Mouse (Mus musculus): ENCODE measurements around the gene Hist1h3b. TPM values are rescaled to one million over a fixed set of nuclear protein-coding genes. Genes with fewer than 3 reads are reported as not detected.

The Hist1h3b gene
- 10 to 100 TPM; 32.0 to 33.9 TPM for total RNA-seq (2023)

GRCm38 (mm10) chr13:23752067-23752741, at the start of gene Hist1h3b:
Gene Hist1h3b, plus strand, starts transcription at chr13:23752267.

GRCm38 (mm10) chr13:23710374-23711089, 41.5 kb upstream of the Hist1h3b start, which contains the start of gene Hfe:
Gene Hfe, minus strand, starts transcription at chr13:23710854.

GRCm38 (mm10) chr13:23738677-23739068, 13.4 kb upstream of the Hist1h3b start, which contains the start of gene Hist1h1c:
Gene Hist1h1c, plus strand, starts transcription at chr13:23738808.

GRCm38 (mm10) chr13:23745381-23746161, 6.5 kb upstream of the Hist1h3b start, which contains the start of gene Hist1h3c:
Gene Hist1h3c, minus strand, starts transcription at chr13:23745602.

GRCm38 (mm10) chr13:23746201-23747080, 5.6 kb upstream of the Hist1h3b start, which contains the start of gene Hist1h2bb:
Gene Hist1h2bb, plus strand, starts transcription at chr13:23746734.

GRCm38 (mm10) chr13:23750839-23751477, 1.1 kb upstream of the Hist1h3b start, which contains the start of gene Hist1h2ab:
Gene Hist1h2ab, plus strand, starts transcription at chr13:23751126.

GRCm38 (mm10) chr13:23756790-23757189, 4.7 kb downstream of the Hist1h3b start, which contains the start of gene Hist1h4b:
Gene Hist1h4b, plus strand, starts transcription at chr13:23757013.

GRCm38 (mm10) chr13:23760972-23761864, 9.2 kb downstream of the Hist1h3b start, which contains the start of gene Hist1h4a:
Gene Hist1h4a, minus strand, starts transcription at chr13:23761230.

GRCm38 (mm10) chr13:23761871-23762821, 10.1 kb downstream of the Hist1h3b start, which contains the start of gene Hist1h3a:
Gene Hist1h3a, minus strand, starts transcription at chr13:23762386.

GRCm38 (mm10) chr13:23763586-23764323, 11.7 kb downstream of the Hist1h3b start, which contains the start of gene Hist1h1a:
Gene Hist1h1a, plus strand, starts transcription at chr13:23763666.

GRCm38 (mm10) chr13:23769613-23770012, 17.5 kb downstream of the Hist1h3b start, which contains the start of gene Trim38:
Gene Trim38, plus strand, starts transcription at chr13:23769913.

Other genes starting within 250 kb of the Hist1h3b start
- gene Hist1h4h, start 221.2 kb upstream of the Hist1h3b start, total RNA-seq (2023) = 100 to 1,000 TPM; 288 to 289 TPM
- gene Hist1h2af, start 218.4 kb upstream of the Hist1h3b start, total RNA-seq (2023) = 10 to 100 TPM; 13.0 to 16.8 TPM
- gene Hist1h3g, start 216.8 kb upstream of the Hist1h3b start, total RNA-seq (2023) = 1 to 10 TPM; 4.0 to 7.1 TPM
- 1 to 10 TPM; 5.8 to 8.7 TPM for gene Hist1h2bh, start 208.9 kb upstream of the Hist1h3b start, total RNA-seq (2023)
- 10 to 100 TPM; 46.7 to 47.0 TPM for gene Hist1h3f, start 208.2 kb upstream of the Hist1h3b start, total RNA-seq (2023)
- 100 to 1,000 TPM in 1 of 2 experiments, 10 to 100 TPM in 1; 82.9 to 103 TPM for gene Hist1h4f, start 200.6 kb upstream of the Hist1h3b start, total RNA-seq (2023)
- gene Hist1h1d, start 199.0 kb upstream of the Hist1h3b start, total RNA-seq (2023) = 10 to 100 TPM; 41.3 to 48.8 TPM
- 100 to 1,000 TPM; 229 to 249 TPM for gene Hist1h3e, start 189.9 kb upstream of the Hist1h3b start, total RNA-seq (2023)
- gene Hist1h2ae, start 181.0 kb upstream of the Hist1h3b start, total RNA-seq (2023) = 10 to 100 TPM; 17.9 to 24.4 TPM
- gene Hist1h2bg, start 180.9 kb upstream of the Hist1h3b start, total RNA-seq (2023) = 100 to 1,000 TPM; 418 to 452 TPM
- gene Hist1h2bf, start 178.1 kb upstream of the Hist1h3b start, total RNA-seq (2023) = 100 to 1,000 TPM; 146 to 182 TPM
- 10 to 100 TPM; 32.0 to 39.2 TPM for gene Hist1h2ad, start 177.9 kb upstream of the Hist1h3b start, total RNA-seq (2023)
- gene Hist1h3d, start 176.5 kb upstream of the Hist1h3b start, total RNA-seq (2023) = 10 to 100 TPM; 24.7 to 26.8 TPM
- 100 to 1,000 TPM; 179 to 193 TPM for gene Hist1h4d, start 170.7 kb upstream of the Hist1h3b start, total RNA-seq (2023)
- gene Hist1h2be, start 131.1 kb upstream of the Hist1h3b start, total RNA-seq (2023) = 10 to 100 TPM; 24.2 to 27.4 TPM
- 100 to 1,000 TPM; 580 to 629 TPM for gene Hist1h1e, start 129.7 kb upstream of the Hist1h3b start, total RNA-seq (2023)
- gene Hist1h2ac, start 68.3 kb upstream of the Hist1h3b start, total RNA-seq (2023) = 10 to 100 TPM; 16.6 to 18.1 TPM
- 10 to 100 TPM; 36.5 to 38.0 TPM for gene Hist1h2bc, start 68.1 kb upstream of the Hist1h3b start, total RNA-seq (2023)
- under 1 TPM in 1 of 2 experiments, not detected in 1; 0.73 TPM for gene Hist1h1t, start 56.5 kb upstream of the Hist1h3b start, total RNA-seq (2023)
- gene Hist1h4c, start 53.8 kb upstream of the Hist1h3b start, total RNA-seq (2023) = 100 to 1,000 TPM; 164 to 221 TPM
- gene Hfe, start 41.4 kb upstream of the Hist1h3b start, total RNA-seq (2023) = 100 to 1,000 TPM; 136 to 146 TPM
- 1,000 to 10,000 TPM; 1,025 to 1,075 TPM for gene Hist1h1c, start 13.5 kb upstream of the Hist1h3b start, total RNA-seq (2023)
- 1 to 10 TPM; 5.7 to 5.9 TPM for gene Hist1h3c, start 6.7 kb upstream of the Hist1h3b start, total RNA-seq (2023)
- 10 to 100 TPM; 58.8 to 70.5 TPM for gene Hist1h2bb, start 5.5 kb upstream of the Hist1h3b start, total RNA-seq (2023)
- 10 to 100 TPM; 44.8 to 51.5 TPM for gene Hist1h2ab, start 1.1 kb upstream of the Hist1h3b start, total RNA-seq (2023)
- gene Hist1h4b, start 4.7 kb downstream of the Hist1h3b start, total RNA-seq (2023) = 100 to 1,000 TPM in 1 of 2 experiments, 10 to 100 TPM in 1; 84.1 to 109 TPM
- gene Hist1h4a, start 9.0 kb downstream of the Hist1h3b start, total RNA-seq (2023) = 100 to 1,000 TPM; 158 to 172 TPM
- gene Hist1h3a, start 10.1 kb downstream of the Hist1h3b start, total RNA-seq (2023) = 100 to 1,000 TPM; 333 to 340 TPM
- gene Hist1h1a, start 11.4 kb downstream of the Hist1h3b start, total RNA-seq (2023) = 10 to 100 TPM; 34.1 to 37.9 TPM
- not detected for gene Trim38, start 17.6 kb downstream of the Hist1h3b start, total RNA-seq (2023)
- not detected for gene Slc17a2, start 54.7 kb downstream of the Hist1h3b start, total RNA-seq (2023)
- gene Slc17a3, start 87.2 kb downstream of the Hist1h3b start, total RNA-seq (2023) = not detected
- gene Slc17a1, start 115.5 kb downstream of the Hist1h3b start, total RNA-seq (2023) = not detected
- gene Slc17a4, start 162.7 kb downstream of the Hist1h3b start, total RNA-seq (2023) = not detected
- not detected for gene Hist1h2ba, start 181.9 kb downstream of the Hist1h3b start, total RNA-seq (2023)
- not detected for gene Hist1h2aa, start 182.2 kb downstream of the Hist1h3b start, total RNA-seq (2023)
- gene Scgn, start 238.9 kb downstream of the Hist1h3b start, total RNA-seq (2023) = not detected

Measured in monocyte, adult 59 days (primary cell).